Mouse (Mus musculus) hematopoietic multipotent progenitor cell, adult 10-12 weeks (in vitro differentiated cells): ENCODE results near the gene Elac2. TPM values are rescaled to one million over a fixed set of nuclear protein-coding genes. Genes with fewer than 3 reads are reported as not detected.

Experiments
- polyA plus RNA-seq: library from polyadenylated mRNA; stranded (reverse); fragments of >175 nt; gene quantifications from 2 replicates; pipeline ENCODE4 v1.2.3, GENCODE M21; 2012; ENCODE audit warnings: low replicate concordance

Gene Elac2
- 13.7 and 24.7 TPM in 2 replicates for polyA plus RNA-seq

DNA sequence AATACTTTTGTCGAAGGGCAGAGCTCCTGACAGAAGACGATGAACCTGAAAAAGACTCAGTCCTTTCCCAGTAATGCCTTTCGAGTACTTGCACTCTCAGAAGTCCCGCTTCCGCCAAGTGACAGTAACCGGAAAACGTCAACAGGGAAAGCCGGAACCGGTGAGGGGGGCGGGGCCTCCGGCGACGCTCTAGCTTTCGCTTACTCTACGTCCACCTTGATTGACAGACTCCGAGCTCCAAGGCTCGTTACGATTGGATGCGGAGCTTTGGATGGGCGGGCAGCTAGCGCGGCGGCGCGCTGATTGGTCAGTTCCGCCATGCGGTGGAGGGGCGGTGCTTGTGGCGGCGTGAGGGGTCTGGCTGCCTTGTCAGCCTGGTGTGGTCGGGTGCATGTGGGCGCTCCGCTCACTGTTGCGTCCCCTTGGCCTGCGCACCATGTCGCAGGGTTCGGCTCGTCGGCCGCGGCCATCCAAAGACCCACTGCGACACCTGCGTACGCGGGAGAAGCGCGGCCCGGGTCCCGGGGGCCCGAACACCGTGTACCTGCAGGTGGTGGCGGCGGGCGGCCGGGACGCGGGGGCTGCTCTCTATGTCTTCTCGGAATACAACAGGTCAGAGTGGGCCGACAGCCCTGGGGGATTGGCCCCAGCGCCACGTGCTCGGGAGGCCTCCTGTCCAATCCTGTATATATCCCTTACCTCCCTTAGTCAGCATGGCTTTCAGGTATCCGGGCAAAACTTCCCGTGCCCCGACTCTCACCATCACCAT, at the start of gene Elac2:
Elac2 (plus strand) TSS at position 319 of the 769 bp plus-strand sequence.

Other genes starting within 250 kb of the Elac2 start
- not detected in 2 replicates for gene 1700086D15Rik, start 180.9 kb downstream of the Elac2 start, polyA plus RNA-seq
- 0.04 TPM in 1 of 2 replicates, not detected in the other for gene Arhgap44, start 183.9 kb downstream of the Elac2 start, polyA plus RNA-seq